Mouse (Mus musculus) embryo, embryonic 11.5 days (tissue): ENCODE results near the gene Dock9.

Source experiments
- DNase-seq: peaks from one replicate; pipeline ENCODE4 v3.0.0-alpha.2; 2012; ENCODE audit warnings: low read depth, low spot score

Gene Dock9

DNA sequence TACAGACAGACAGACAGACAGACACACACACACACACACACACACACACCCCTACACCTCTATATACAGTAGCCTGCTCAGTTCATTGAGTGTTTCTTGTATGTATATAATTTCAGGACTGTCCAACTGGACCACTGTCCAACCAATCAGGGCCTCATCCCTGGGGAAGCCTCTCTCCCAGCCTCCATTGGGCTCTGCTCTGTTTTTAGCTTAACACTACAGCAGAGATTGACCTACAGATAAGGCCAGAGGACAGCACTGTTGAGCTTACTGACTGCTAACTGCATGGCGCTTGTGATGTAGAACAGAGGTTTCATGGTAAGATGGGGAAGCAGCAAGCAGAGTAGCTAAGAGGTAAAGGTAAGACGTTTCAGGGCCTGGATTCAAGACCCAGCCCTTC lies 5.7 kb downstream of the Dock9 start:
- DNase-seq: no peak

DNA sequence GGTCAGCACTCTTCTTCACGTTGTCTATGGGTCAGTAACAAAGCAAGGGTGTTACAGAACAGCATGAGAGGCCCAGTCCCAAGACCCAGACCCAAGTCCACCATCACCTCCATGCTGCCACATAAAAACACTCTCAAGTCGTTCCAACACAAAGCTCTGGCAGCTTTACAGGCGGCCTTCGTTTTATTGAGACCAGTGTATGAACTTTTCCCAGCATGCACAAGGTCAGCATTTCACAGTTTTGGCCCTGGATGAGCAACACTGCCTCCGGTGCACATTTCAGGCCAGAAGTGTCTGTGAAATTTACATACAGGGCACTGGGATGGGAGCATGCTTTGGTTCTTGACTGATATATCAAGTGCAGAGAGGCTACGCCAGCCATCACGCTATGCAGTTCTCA lies 6.5 kb downstream of the Dock9 start:
- no peak for DNase-seq

DNA sequence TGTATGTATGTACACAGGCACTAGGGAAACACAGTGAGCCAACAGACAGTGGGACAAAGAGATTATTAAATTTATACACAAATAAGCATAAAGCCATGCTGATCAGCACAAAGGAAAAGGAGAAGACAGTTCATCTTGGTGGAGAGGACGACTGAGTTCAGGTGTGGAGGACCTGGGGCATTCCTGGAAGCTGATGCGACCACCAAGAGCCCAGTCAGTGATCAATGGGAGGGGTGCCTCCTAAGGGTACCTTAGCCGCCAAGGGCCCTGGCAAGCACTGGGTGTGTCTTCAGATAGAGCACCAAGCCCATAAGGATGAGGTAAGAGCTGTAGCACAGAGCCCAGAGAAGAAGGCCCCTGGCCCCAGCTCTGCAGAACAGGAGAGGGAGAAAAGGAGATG lies 8.4 kb downstream of the Dock9 start:
- DNase-seq: no peak

DNA sequence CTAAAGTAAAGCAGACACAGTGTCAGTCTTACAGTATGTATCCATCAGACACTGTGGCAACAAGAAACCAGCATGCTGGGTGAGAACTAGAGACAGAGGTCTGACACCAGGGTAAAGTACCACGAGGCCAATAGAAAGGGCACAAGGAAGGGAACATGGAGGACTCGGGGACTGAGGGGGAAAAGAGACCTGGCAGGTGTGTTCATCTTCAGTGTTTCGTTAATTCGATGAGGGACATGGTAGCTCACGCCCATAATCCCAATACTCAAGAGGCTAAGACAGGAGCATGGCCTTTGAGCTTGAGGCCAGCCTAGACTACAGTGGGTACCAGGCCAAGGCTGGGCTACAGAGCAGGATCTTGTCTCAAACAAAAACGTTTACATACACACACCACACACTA lies 9.2 kb downstream of the Dock9 start:
- no peak for DNase-seq

DNA sequence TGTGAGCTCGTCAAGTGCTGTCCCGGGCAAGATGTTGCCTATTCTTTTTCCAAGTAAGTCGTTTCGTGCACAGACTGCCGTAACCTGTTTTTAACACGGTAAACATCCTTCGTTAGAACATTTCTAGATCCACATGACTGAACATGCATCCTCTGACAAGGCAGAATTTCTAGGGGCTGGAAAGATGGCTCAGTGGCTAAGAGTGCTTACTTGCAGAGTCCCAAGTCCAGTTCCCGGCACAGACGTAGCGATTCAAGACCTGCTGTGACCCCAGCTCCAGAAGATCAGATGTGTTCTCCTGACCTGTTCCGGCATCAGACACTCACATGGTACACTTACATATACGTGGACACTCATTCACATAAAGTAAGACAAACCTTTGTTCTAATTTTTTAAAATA lies 10.2 kb downstream of the Dock9 start:
- no peak for DNase-seq

DNA sequence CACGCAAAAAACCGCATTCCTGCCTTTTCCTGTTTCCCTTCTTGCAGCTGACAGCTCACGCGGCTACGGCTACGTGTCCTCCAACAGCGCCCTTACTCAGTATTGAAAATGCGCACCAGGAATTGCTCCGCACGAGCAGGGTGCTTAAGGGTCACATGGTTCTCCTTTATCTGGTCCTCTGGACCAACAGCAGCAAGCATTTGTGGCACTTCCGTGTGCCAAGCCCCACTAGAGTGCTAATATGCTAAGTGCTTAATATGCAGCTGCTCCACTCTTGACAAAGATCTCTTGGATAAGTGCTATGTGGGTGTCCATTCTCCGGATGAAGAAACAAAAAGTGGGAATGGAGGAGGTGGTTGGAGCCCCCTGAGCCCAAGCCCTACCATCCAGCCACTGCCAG lies 10.7 kb downstream of the Dock9 start:
- no peak for DNase-seq

DNA sequence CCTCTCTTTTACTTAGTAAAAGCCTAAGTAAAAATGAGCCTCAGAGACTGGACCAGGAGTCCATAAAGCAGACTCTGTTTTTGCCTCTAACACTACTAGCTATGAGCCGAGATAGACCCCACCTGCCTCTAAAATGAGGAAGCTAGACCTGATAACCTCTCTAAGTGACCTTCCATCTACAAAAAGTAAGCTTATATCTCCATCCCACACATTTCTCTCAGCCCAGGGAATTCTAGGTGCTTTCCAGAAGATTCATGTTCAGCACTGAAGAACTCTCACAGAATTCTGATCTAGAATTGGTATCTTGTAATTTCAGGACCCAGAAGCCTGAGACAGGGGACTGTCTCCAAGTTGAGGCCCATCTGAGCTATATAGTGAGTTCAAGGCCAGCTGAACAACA lies 12.2 kb downstream of the Dock9 start:
- DNase-seq: no peak

DNA sequence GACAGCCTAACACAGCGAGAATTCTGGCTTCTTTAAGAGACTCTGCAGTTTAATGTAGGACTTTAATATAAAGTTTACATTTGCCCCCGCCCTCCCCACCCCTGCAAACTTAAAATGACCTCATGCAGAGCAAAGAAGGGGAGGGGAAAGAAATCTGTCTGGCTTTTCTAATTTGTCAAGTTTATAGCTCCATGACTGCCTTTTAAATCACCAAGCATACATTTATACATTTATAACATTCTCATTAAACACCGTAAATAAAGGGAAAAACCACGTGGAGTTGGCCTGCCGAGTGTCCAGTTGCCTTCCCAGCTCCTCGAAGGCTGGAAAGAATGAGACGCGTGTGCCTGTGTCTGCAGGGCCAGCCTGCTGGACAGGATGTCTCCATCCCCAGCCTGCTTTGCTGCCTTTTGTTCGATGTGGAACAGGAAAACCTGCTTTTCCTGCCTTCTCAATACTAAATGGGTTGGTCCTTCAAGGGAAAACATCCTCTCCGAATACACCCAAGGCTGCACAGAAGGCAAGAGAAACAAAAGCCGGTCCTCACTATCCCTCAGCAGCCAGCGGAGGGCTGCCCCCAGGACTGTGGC lies 16.6 kb downstream of the Dock9 start:
- no peak for DNase-seq

DNA sequence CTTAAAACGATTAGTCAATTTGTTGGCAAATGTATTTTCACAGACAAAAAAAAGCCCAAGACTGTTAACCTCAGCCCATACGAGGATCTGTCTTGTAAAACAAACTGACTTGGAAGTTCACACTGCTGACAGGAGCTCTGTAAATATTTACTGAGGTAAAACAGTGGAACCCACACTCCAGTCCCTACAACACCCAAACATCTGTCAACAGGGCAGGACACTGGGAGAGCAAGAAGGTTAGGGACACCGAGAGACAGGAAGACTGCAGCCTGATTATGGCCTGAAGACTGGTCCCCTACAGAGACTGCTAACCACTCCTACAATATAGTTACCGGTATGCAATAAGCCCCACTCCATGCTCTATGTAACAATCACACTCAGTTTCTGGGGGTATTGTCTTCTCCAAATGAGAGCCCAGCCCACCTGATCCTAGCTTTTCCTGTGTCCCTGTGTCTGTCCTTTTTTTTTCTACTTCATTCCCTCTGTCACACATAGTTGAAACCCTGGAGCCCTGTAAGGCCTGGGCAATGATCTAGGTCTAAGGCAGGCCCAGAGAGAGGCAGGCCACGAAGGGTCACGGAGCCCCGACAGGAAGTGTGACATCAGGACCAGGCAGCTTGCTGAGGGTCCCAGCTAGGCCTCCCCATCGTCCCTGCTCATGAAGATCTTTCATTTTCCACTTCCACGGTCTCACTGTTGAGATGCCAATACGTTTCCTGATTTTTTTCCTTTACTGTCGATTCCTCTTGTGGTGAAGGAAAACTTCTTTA lies 17.3 kb downstream of the Dock9 start:
- no peak for DNase-seq

DNA sequence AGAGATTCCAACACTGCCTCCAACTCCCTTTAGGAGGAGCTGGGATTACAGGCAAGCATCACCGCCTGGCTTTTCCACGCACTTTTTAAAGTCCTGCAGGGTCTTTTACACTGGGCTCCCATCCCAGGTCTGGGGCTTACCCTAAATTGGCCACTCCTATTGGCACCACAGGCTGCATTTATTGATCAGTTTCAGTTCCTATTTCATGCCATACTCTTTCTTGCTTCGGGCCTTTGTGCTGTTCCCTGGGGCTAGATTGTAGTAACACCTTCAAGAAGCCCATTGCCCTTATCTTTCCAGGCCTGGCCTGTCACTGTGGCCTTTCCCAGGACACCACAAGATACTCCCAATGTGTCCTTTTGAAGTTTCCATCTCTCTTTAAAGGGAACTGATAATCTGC lies 18.0 kb downstream of the Dock9 start:
- no peak for DNase-seq

DNA sequence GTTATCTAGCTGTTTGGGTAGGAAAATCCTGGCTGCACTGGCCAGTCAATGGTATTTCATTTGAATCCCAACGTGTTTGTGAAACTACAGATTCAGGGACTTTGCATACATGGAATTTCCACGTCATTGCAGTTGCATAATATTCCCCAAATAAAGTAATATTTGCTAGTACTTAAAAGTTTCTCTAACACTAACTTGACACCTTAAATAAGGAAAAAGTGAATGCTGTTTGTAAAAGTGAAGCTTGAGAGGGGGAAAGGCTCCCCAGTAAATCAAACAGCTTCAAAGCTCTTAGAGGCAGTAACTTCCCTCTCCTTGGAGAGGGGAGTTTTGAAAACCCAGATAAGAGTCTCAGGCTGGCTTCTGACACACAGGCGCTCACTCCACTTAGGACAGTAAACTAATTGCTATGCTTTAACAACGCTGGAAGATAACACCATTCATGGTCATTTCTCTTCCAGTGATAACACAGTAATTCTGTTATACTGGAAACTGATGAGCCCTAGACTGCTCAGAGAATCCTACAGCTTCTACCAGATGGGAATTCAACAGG lies 20.3 kb downstream of the Dock9 start:
- DNase-seq: no peak

DNA sequence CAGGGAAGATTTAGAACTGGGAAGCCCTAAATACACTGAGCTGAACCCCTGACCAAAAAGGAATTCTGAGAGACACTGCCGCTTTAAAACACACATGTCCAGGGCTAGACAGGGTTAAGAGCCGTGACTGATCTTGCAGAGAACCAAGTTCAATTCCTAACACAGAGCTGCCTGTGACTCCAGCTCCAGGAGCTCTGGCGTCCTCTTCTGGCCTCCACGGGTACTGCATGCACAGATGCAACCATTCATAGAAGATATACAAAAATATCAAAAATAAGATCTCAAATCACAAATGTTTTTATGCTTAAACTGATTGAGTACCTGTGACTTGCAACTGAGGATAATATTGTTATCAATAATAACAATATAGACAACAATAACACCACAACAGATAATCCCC lies 20.9 kb downstream of the Dock9 start:
- no peak for DNase-seq

DNA sequence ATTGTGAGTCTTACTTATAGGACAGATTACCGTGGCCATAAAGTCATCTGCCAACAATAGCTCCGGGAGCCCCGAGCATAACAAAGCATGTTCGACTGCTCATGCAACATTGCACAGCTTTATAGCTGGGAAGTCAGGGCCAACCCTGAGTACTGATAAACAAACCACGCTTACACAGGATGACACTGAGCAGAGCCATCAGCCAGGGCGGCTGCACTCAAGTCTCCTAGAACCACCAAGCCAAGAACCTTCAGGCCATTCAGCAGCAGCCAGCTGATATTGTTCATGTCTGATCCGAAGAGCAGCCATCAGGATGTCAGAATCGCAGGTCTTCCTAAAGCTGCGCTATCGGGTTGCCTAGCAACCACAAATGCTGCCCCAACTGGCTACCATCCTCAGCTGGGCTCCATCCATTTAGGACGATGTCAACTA lies 35.6 kb downstream of the Dock9 start:
- DNase-seq: no peak

DNA sequence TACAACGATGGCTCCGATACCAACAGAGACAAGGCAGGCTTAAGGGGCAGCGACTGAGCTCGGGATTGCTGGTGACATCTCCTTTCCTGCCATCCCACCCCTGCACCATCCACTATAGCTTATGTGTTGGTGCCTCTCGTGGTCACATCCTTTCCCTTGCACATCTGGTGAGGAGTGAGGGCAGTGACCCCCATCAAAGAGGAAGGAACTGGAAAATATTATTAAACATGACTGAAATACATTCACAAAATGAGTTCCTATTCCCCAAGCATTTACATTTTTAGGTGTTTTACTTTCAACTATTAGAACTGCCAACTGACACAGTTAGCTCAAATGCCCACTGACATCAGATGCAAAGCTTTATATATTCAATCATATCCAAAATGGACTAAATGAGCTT lies 37.2 kb downstream of the Dock9 start:
- DNase-seq: no peak

DNA sequence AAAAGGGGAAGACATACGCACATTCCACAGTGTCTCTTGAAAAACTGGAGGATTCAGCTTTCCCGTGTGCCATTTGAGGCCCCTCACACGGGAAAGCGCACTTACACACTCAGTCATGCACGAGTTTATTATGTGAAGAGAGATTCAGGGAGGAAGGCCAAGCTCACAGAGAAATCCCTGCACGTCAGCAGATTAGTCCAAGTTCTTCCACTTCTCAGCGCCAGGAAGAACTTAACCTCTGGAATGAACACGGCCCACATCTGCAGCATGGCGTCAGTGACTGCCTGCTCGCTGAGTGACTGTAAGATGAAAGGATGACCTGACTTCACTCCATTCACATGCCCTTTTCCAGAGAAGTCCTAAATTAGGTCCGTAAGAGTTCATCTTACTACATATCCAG lies 43.5 kb downstream of the Dock9 start:
- DNase-seq: no peak

DNA sequence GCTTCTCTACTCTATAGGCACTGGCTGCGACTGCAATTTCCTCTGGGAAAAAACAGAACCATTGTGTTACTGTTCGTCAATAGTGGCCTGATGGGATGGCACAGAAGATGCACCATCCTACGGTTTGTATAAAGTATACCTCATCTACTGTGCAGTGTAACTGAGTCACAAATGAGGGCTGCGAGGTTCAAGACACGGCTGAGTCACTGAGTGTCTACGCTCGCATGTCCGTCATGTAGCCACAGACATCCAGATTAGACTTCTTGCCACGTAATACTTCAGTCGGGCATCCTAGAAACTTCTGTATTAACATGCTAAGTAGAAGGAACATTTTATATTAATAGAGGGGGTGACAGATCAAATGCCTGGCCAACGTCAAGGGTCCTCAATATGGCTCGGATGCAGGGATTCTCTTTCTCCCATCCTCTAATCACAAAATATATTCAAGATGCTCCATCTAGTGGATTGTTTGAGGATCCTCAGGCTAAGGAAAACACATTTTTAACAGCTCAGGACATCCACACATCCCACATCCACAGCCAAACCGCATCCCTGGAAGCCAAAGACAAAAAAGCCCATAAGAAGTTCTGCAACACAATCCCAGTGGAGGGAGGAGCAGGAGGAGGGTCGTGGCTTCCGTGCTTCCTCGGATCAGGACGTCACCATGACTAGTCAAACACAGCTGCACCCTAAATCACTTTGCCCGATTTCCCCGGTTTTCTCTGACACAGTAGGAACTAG lies 44.8 kb downstream of the Dock9 start:
- no peak for DNase-seq

DNA sequence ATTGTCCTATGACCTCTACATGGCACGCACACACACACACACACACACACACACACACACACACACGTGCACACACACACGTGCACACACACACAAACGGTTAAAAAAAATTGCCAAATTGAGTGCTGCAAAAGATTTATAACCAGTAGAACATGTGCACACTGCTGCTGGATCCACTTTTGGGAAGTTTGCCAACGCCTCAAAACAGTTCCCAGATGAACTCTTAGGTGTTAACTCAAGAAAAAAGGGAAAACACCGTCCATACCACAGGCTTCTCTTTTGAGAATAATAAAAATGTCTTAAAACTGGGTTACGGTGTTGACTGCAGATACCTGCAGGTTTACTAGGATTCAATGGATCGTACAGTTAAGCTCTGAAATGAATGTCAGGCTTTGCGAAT lies 48.0 kb downstream of the Dock9 start:
- no peak for DNase-seq

DNA sequence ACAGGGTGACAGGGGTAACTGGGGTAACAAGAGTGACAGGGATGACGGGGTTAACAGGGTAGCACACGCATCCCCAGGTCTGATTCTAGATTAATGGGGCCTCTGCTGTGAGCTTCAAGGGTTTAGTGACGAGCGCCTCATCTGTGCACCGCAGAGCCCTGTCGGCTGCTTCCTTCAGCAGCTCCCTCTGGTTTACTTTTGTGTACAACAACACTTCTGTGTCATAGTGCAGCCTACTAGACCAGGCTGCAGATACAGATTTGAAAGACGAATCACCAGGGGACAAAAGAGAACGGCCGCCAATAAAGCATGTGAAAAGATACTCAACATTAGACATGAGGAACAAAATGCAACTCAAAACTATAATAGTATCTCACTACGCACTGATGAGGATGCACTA lies 48.6 kb downstream of the Dock9 start:
- DNase-seq: no peak

DNA sequence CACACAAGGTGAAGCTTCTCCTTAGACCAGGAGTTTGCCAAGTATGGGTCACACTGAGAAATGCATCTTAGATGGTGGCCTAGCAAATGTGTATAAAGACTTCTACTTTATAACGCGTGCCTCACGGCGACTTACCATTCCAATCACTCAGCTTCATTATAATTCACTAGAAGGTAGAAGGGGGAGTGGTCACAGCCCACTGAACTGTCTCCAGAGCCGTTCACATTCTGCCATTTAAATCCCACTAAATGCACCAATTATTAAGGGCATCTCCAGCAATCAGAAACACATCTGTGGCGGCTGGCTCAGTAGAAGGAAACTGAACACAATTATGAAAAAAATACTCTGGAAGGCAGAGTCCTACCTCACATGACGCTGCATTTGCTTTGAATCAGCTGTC lies 50.3 kb downstream of the Dock9 start:
- DNase-seq: no peak

DNA sequence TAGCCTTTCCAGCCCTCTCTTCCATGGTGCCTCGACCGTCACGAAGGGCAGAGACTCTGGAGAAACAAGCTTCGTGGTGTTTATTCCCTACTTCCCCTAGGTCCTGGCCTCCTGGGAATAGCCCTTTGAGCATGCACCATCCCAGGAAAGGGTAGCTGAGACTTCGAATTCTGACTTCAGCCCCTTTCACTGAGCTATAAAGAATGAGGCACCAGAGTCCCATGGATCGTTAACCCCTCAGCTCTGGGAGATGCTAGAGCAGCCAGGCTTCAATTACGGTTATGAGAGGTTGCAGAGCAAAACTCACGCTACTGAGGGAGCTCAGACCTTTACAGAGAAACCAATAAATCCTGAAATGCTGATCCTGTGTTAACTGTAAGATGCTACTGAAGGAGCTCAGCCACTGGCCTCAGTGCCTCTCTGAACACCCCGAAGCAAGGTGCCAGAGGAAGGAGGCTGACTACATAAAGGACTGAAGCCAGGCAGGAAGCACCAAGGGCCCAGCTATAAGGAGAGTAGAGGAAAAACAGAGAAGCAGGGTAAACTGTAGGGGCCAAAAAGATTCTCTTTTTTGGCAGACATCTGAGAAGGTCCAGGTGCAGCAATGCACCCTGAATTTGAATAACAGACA lies 53.7 kb downstream of the Dock9 start:
- no peak for DNase-seq

DNA sequence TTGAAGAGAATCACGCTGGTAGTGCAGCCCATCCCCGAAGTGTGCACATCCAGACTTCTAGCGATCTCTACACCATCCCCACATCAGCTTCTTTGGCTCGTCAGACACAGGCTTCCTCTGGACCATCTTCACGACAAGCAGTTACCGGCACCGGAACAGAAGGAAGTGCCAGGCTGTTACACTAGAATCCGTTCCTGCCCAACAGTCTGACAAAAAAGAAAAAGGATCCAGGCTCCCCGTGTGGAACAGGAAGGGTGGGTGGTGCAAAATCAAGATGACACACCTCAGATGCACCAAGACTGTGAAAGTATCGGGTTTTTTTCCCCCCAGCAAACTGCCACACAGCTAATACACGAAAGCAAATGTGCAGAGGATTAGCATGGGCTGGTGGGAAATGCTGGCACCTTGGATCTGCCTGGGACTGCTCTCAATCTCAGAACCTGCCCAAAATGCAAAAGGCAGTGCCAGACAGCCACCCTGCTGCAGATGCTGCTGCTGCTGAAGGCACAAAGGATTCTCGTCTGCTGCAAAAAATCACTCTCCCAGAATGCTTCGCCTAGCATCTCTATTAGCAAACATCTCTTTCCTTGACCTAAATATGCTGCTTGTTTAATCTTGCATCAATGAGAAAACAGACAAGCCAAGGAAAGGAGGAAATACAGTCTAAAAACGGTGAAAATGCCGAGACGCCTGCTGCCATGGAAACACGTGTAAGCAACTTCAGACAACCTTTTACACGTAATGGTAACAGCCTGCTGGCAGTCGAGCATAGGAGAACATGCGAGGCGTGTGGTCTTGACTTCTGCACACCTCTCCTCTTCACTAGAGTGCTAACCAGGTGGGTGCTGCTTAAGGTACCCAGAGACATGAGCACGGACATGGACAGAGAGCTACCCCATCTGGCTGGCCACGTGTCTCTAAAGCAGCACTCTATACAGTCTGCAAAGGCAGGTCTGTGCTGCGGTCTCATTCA lies 58.9 kb downstream of the Dock9 start:
- DNase-seq: no peak
